Mouse (Mus musculus): ENCODE results near the gene Csnk2b. TPM values are rescaled to one million over a fixed set of nuclear protein-coding genes. Genes with fewer than 3 reads are reported as not detected.

Gene Csnk2b
- 411 and 443 TPM in 2 replicates for total RNA-seq (2015)
- total RNA-seq (2017): 375 TPM in 2 replicates

GRCm38 (mm10) chr17:35121871-35122303 is at the start of gene Csnk2b:
Gene Csnk2b, minus strand, starts transcription at chr17:35122053.
- ATAC-seq (replicated peaks; ENCODE audit: poor library complexity): peak; percentile 13

- ATAC-seq (replicated peaks; ENCODE audit: poor library complexity): no peak
Observed at GRCm38 (mm10) chr17:35168541-35169207, 46.8 kb upstream of the Csnk2b start.

- no peak for ATAC-seq (replicated peaks; ENCODE audit: poor library complexity)
Observed at GRCm38 (mm10) chr17:35167794-35168193, 45.9 kb upstream of the Csnk2b start.

- peak; percentile 29 for ATAC-seq (replicated peaks; ENCODE audit: poor library complexity)
Observed at GRCm38 (mm10) chr17:35166352-35167035, 44.6 kb upstream of the Csnk2b start.

GRCm38 (mm10) chr17:35165451-35166155 is 43.8 kb upstream of the Csnk2b start:
- ATAC-seq (replicated peaks; ENCODE audit: poor library complexity): no peak

- ATAC-seq (replicated peaks; ENCODE audit: poor library complexity): peak; percentile 85
Observed at GRCm38 (mm10) chr17:35164568-35165450, 43.0 kb upstream of the Csnk2b start, which contains the start of gene Prrc2a. Gene Prrc2a, minus strand, starts transcription at chr17:35164897.

GRCm38 (mm10) chr17:35164218-35164567 is 42.3 kb upstream of the Csnk2b start:
- no peak for ATAC-seq (replicated peaks; ENCODE audit: poor library complexity)

- ATAC-seq (replicated peaks; ENCODE audit: poor library complexity): no peak
Observed at GRCm38 (mm10) chr17:35163326-35164081, 41.7 kb upstream of the Csnk2b start.

GRCm38 (mm10) chr17:35162730-35163129 is 40.9 kb upstream of the Csnk2b start:
- no peak for ATAC-seq (replicated peaks; ENCODE audit: poor library complexity)

- ATAC-seq (replicated peaks; ENCODE audit: poor library complexity): no peak
Observed at GRCm38 (mm10) chr17:35162121-35162520, 40.3 kb upstream of the Csnk2b start.

- no peak for ATAC-seq (replicated peaks; ENCODE audit: poor library complexity)
Observed at GRCm38 (mm10) chr17:35161421-35161820, 39.6 kb upstream of the Csnk2b start.

- ATAC-seq (replicated peaks; ENCODE audit: poor library complexity): no peak
Observed at GRCm38 (mm10) chr17:35159638-35160037, 37.8 kb upstream of the Csnk2b start.

- ATAC-seq (replicated peaks; ENCODE audit: poor library complexity): no peak
Observed at GRCm38 (mm10) chr17:35158850-35159593, 37.2 kb upstream of the Csnk2b start.

GRCm38 (mm10) chr17:35157661-35158175 is 35.9 kb upstream of the Csnk2b start:
- no peak for ATAC-seq (replicated peaks; ENCODE audit: poor library complexity)

GRCm38 (mm10) chr17:35157254-35157653 is 35.4 kb upstream of the Csnk2b start:
- ATAC-seq (replicated peaks; ENCODE audit: poor library complexity): no peak

GRCm38 (mm10) chr17:35156461-35157200 is 34.8 kb upstream of the Csnk2b start:
- ATAC-seq (replicated peaks; ENCODE audit: poor library complexity): no peak

- ATAC-seq (replicated peaks; ENCODE audit: poor library complexity): no peak
Observed at GRCm38 (mm10) chr17:35155451-35155850, 33.6 kb upstream of the Csnk2b start.

GRCm38 (mm10) chr17:35154616-35155015 is 32.8 kb upstream of the Csnk2b start:
- no peak for ATAC-seq (replicated peaks; ENCODE audit: poor library complexity)

All from megakaryocyte progenitor cell, adult 5-6 weeks (primary cell).